Mouse (Mus musculus) hindbrain, postnatal 0 days (tissue): ENCODE results near the gene Pms2. TPM values are rescaled to one million over a fixed set of nuclear protein-coding genes. Genes with fewer than 3 reads are reported as not detected.

Source experiments
- ATAC-seq: fragments of 200-750 bp; cut with Nextera tagmentation; 2 replicates; pipeline ENCODE4 v1.8.0; 2017; ENCODE audit warnings: mild to moderate bottlenecking, moderate TSS enrichment, moderate library complexity
- DNase-seq: peaks from one replicate; pipeline ENCODE4 v3.0.0-alpha.2; 2015; ENCODE audit warnings: low spot score
- H3K27ac ChIP-seq: fragments of 300-500 bp; sonication (generic); 2 replicates; pipeline ENCODE4 v1.5.1; 2014; ENCODE audit warnings: mild to moderate bottlenecking
- H3K27me3 ChIP-seq: fragments of 300-500 bp; sonication (generic); 2 replicates; pipeline ENCODE4 v1.6.1; 2014; ENCODE audit warnings: low read length, mixed read lengths; ENCODE audit not compliant: insufficient read depth
- H3K36me3 ChIP-seq: fragments of 300-500 bp; sonication (generic); 2 replicates; pipeline ENCODE4 v1.6.1; 2014; ENCODE audit warnings: low read length, mixed read lengths; ENCODE audit not compliant: insufficient read depth
- H3K4me1 ChIP-seq: fragments of 300-500 bp; sonication (generic); 2 replicates; pipeline ENCODE4 v1.6.1; 2014; ENCODE audit warnings: antibody characterized with exemption, low read length, mixed read lengths; ENCODE audit not compliant: insufficient read depth
- H3K4me2 ChIP-seq: fragments of 300-500 bp; sonication (generic); 2 replicates; pipeline ENCODE4 v1.6.1; 2014; ENCODE audit warnings: low read depth, mild to moderate bottlenecking, low read length, moderate library complexity, mixed read lengths
- H3K4me3 ChIP-seq: fragments of 300-500 bp; sonication (generic); 2 replicates; pipeline ENCODE4 v1.5.1; 2014; ENCODE audit warnings: low read length
- H3K9ac ChIP-seq: fragments of 300-500 bp; sonication (generic); replicated peaks from 2 replicates; pipeline ENCODE4 v1.6.1; 2014; ENCODE audit warnings: mild to moderate bottlenecking, low read length, moderate library complexity, mixed read lengths
- H3K9me3 ChIP-seq: fragments of 300-500 bp; sonication (generic); 2 replicates; pipeline ENCODE4 v1.6.1; 2016; ENCODE audit warnings: low read length, mixed read lengths
- CTCF ChIP-seq: IDR thresholded peaks from 2 replicates; pipeline ENCODE4 v1.5.1; 2016; ENCODE audit warnings: antibody characterized with exemption, control low read depth, low read depth
- WGBS: fragments of 180-500 bp; shearing (Covaris S2); extraction: QIAGEN DNeasy Blood & Tissue Kit; methylation state at CpG from one replicate; pipeline ENCODE4 v1.1.7; 2014; 5-methylcytosine and 5-hydroxymethylcytosine counted together
- polyA plus RNA-seq: library from polyadenylated mRNA; unstranded; fragments of >200 nt; fragmentation: Nextera tagmentation; extraction: Ambion mirVana; gene quantifications from 2 replicates; pipeline ENCODE4 v1.2.1, GENCODE M21; 2015
- total RNA-seq: library from RNA; depleted of rRNA; stranded (reverse); fragments of >200 nt; gene quantifications from 2 replicates; pipeline ENCODE4 v1.2.3, GENCODE M21; 2014

The Pms2 gene
- total and polyA plus RNA-seq, 2 experiments from 2014 or later: 22.8 to 23.7 TPM

DNA sequence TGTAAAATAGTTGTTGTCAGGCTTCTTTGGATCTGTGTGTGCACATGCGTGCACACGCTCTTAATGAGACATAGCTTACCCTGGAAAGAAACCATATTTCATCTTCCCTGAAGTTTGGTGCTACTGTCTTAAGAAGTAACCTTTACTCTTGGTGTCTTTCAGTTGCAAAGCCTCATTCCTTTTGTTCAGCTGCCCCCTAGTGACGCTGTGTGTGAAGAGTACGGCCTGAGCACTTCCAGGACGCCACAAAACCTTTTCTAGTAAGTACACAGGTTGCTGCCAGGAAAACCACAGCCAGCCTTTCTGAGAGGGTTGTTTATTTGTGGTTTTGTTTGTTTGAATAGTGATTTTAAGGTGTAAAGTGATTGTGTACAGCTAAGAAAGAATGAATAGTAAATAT lies 7.7 kb downstream of the Pms2 start:
- Histone ChIP-seq H3K27ac (no peak overlapping the region), H3K9ac (no peak overlapping the region), H3K4me1 (no peaks in the 10 kb centered on the region), H3K9me3 (no peaks in the 10 kb centered on the region), H3K36me3 (peaks cover 30% of the 10 kb centered on the region), H3K4me2 (no peak overlapping the region), H3K27me3 (no peaks in the 10 kb centered on the region), H3K4me3 (no peak overlapping the region)
- peak; percentile 58 for DNase-seq
- peak; percentile 66 for TF ChIP-seq CTCF
- ATAC-seq: no peak
- 44% methylated on average over 5 of the region's 5 CpGs for WGBS

- peaks cover 33% of the 10 kb centered on the region for H3K36me3 ChIP-seq
- H3K27ac ChIP-seq: no peak overlapping the region
- DNase-seq (no peak), ATAC-seq (no peak)
- no peak overlapping the region for H3K4me2 ChIP-seq
- no peaks in the 10 kb centered on the region for H3K4me1 ChIP-seq
- WGBS: 92% methylated on average over 3 of the region's 3 CpGs
- H3K9ac ChIP-seq: no peak overlapping the region
- no peaks in the 10 kb centered on the region for H3K9me3 ChIP-seq
- H3K4me3 ChIP-seq: no peak overlapping the region
- no peak for TF ChIP-seq CTCF
- no peaks in the 10 kb centered on the region for H3K27me3 ChIP-seq
Measured at GRCm38 (mm10) chr5:143918120-143918519, 8.4 kb downstream of the Pms2 start.

- no peaks in the 10 kb centered on the region for H3K4me1 ChIP-seq
- no peaks in the 10 kb centered on the region for H3K9me3 ChIP-seq
- no peak for TF ChIP-seq CTCF
- no peak overlapping the region for H3K9ac ChIP-seq
- DNase-seq (no peak), ATAC-seq (no peak)
- peaks cover 60% of the 10 kb centered on the region for H3K36me3 ChIP-seq
- H3K27ac ChIP-seq: no peak overlapping the region
- H3K27me3 ChIP-seq: no peaks in the 10 kb centered on the region
- no peak overlapping the region for H3K4me3 ChIP-seq
- H3K4me2 ChIP-seq: no peak overlapping the region
- 91% methylated on average over 6 of the region's 6 CpGs for WGBS
Measured at GRCm38 (mm10) chr5:143924781-143925452, 15.2 kb downstream of the Pms2 start.

GRCm38 (mm10) chr5:143927875-143928274 lies 18.1 kb downstream of the Pms2 start, which contains the start of gene Gm42421:
Gene Gm42421, plus strand, starts transcription at chr5:143928175.
- Histone ChIP-seq H3K4me1 (no peaks in the 10 kb centered on the region), H3K36me3 (peaks cover 60% of the 10 kb centered on the region), H3K27ac (no peak within 1 kb of the TSS), H3K9me3 (no peaks in the 10 kb centered on the region), H3K27me3 (no peaks in the 10 kb centered on the region), H3K9ac (no peak within 1 kb of the TSS), H3K4me3 (no peak within 1 kb of the TSS), H3K4me2 (no peak within 1 kb of the TSS)
- no peak for TF ChIP-seq CTCF
- DNase-seq (no peak), ATAC-seq (no peak)
- WGBS: 96% methylated on average over 8 of the region's 8 CpGs

- ATAC-seq: no peak
- no peak overlapping the region for H3K27ac ChIP-seq
- TF ChIP-seq CTCF: no peak
- H3K4me1 ChIP-seq: no peaks in the 10 kb centered on the region
- DNase-seq: no peak
- H3K27me3 ChIP-seq: no peaks in the 10 kb centered on the region
- no peak overlapping the region for H3K4me3 ChIP-seq
- peaks cover 53% of the 10 kb centered on the region for H3K36me3 ChIP-seq
- no peaks in the 10 kb centered on the region for H3K9me3 ChIP-seq
- H3K4me2 ChIP-seq: no peak overlapping the region
- WGBS: 91% methylated on average over 4 of the region's 4 CpGs
- H3K9ac ChIP-seq: no peak overlapping the region
Measured at GRCm38 (mm10) chr5:143929291-143929690, 19.5 kb downstream of the Pms2 start.

GRCm38 (mm10) chr5:143930656-143931055 lies 20.9 kb downstream of the Pms2 start:
- no peak for TF ChIP-seq CTCF
- no peak overlapping the region for H3K9ac ChIP-seq
- 96% methylated on average over 12 of the region's 12 CpGs for WGBS
- peaks cover 41% of the 10 kb centered on the region for H3K36me3 ChIP-seq
- H3K4me2 ChIP-seq: no peak overlapping the region
- H3K9me3 ChIP-seq: no peaks in the 10 kb centered on the region
- H3K27me3 ChIP-seq: no peaks in the 10 kb centered on the region
- DNase-seq: no peak
- H3K4me1 ChIP-seq: no peaks in the 10 kb centered on the region
- no peak overlapping the region for H3K27ac ChIP-seq
- no peak for ATAC-seq
- no peak overlapping the region for H3K4me3 ChIP-seq

GRCm38 (mm10) chr5:143931863-143932580 lies 22.3 kb downstream of the Pms2 start:
- ATAC-seq (no peak), DNase-seq (no peak)
- Histone ChIP-seq H3K4me2 (no peak overlapping the region), H3K9ac (no peak overlapping the region), H3K9me3 (no peaks in the 10 kb centered on the region), H3K4me1 (no peaks in the 10 kb centered on the region), H3K27ac (no peak overlapping the region), H3K4me3 (no peak overlapping the region), H3K36me3 (peaks cover 28% of the 10 kb centered on the region), H3K27me3 (no peaks in the 10 kb centered on the region)
- WGBS: 82% methylated on average over 6 of the region's 6 CpGs
- no peak for TF ChIP-seq CTCF
